Mouse (Mus musculus) lung, postnatal 25 days (tissue): Measurements from ENCODE around the gene Mrps27.
"Not testable (repeated sequence)": the region's sequence is repeated elsewhere in the genome, so short reads cannot be mapped to it uniquely, and the experiment has no call there.

Source experiments
- DNase-seq: peaks from one replicate; pipeline ENCODE4 v3.0.0; 2022; ENCODE audit warnings: low spot score

Mrps27 gene

GRCm38 (mm10) chr13:99344599-99345575 lies at the start of gene Mrps27, which contains the start of gene Ptcd2:
Mrps27 (plus strand) TSS chr13:99344786.
Ptcd2 (minus strand) TSS chr13:99344705.
- peak; percentile 96 for DNase-seq

GRCm38 (mm10) chr13:99299921-99300320 lies 44.7 kb upstream of the Mrps27 start:
- no peak for DNase-seq

GRCm38 (mm10) chr13:99303846-99304245 lies 40.7 kb upstream of the Mrps27 start:
- DNase-seq = no peak

GRCm38 (mm10) chr13:99304365-99304764 lies 40.2 kb upstream of the Mrps27 start:
- peak; percentile 31 for DNase-seq

GRCm38 (mm10) chr13:99305186-99305585 lies 39.4 kb upstream of the Mrps27 start:
- DNase-seq = peak; percentile 69

GRCm38 (mm10) chr13:99306164-99306563 lies 38.4 kb upstream of the Mrps27 start:
- no peak for DNase-seq

- DNase-seq = peak; percentile 51
These were observed 36.6 kb upstream of the Mrps27 start for GRCm38 (mm10) chr13:99307930-99308359.

GRCm38 (mm10) chr13:99308393-99308792 lies 36.2 kb upstream of the Mrps27 start:
- DNase-seq = no peak

- DNase-seq = no peak
These were observed 30.5 kb upstream of the Mrps27 start for GRCm38 (mm10) chr13:99314098-99314497.

GRCm38 (mm10) chr13:99314657-99315181 lies 29.9 kb upstream of the Mrps27 start:
- DNase-seq = no peak

GRCm38 (mm10) chr13:99316366-99316765 lies 28.2 kb upstream of the Mrps27 start:
- no peak for DNase-seq

- no peak for DNase-seq
These were observed 27.5 kb upstream of the Mrps27 start for GRCm38 (mm10) chr13:99317058-99317457.

GRCm38 (mm10) chr13:99320453-99320852 lies 24.1 kb upstream of the Mrps27 start:
- no peak for DNase-seq

GRCm38 (mm10) chr13:99322915-99323314 lies 21.7 kb upstream of the Mrps27 start:
- not testable (repeated sequence) for DNase-seq

- DNase-seq = peak; percentile 54
These were observed 20.8 kb upstream of the Mrps27 start for GRCm38 (mm10) chr13:99323632-99324336.

- DNase-seq = not testable (repeated sequence)
These were observed 20.3 kb upstream of the Mrps27 start for GRCm38 (mm10) chr13:99324337-99324685.

- DNase-seq = no peak
These were observed 13.3 kb upstream of the Mrps27 start for GRCm38 (mm10) chr13:99331255-99331654.

GRCm38 (mm10) chr13:99337510-99337909 lies 7.1 kb upstream of the Mrps27 start:
- no peak for DNase-seq

GRCm38 (mm10) chr13:99341504-99341903 lies 3.1 kb upstream of the Mrps27 start:
- no peak for DNase-seq

- no peak for DNase-seq
These were observed 549 bp upstream of the Mrps27 start for GRCm38 (mm10) chr13:99343876-99344598.

- no peak for DNase-seq
These were observed 5.4 kb downstream of the Mrps27 start for GRCm38 (mm10) chr13:99350009-99350408.

GRCm38 (mm10) chr13:99351186-99351585 lies 6.6 kb downstream of the Mrps27 start:
- no peak for DNase-seq
